Mouse (Mus musculus) thymus, postnatal 0 days (tissue): ENCODE data around the gene Ankrd36. TPM values are rescaled to one million over a fixed set of nuclear protein-coding genes. Genes with fewer than 3 reads are reported as not detected.
"Not testable (repeated sequence)": the region's sequence is repeated elsewhere in the genome, so short reads cannot be mapped to it uniquely, and the experiment has no call there.

Experiments
- DNase-seq: peaks from one replicate; pipeline ENCODE4 v3.0.0-alpha.2; 2015; ENCODE audit warnings: low spot score
- polyA plus RNA-seq: library from polyadenylated mRNA; unstranded; fragments of >200 nt; fragmentation: Nextera tagmentation; extraction: Ambion mirVana; gene quantifications from 2 replicates; pipeline ENCODE4 v1.2.1, GENCODE M21; 2015

Gene Ankrd36
- polyA plus RNA-seq, result 0.05 TPM in 1 of 2 replicates, not detected in the other

- no peak for DNase-seq
These were observed at the start of gene Ankrd36 for GRCm38 (mm10) chr11:5569474-5569873. Gene Ankrd36 (plus strand): TSS chr11:5569684.

DNA sequence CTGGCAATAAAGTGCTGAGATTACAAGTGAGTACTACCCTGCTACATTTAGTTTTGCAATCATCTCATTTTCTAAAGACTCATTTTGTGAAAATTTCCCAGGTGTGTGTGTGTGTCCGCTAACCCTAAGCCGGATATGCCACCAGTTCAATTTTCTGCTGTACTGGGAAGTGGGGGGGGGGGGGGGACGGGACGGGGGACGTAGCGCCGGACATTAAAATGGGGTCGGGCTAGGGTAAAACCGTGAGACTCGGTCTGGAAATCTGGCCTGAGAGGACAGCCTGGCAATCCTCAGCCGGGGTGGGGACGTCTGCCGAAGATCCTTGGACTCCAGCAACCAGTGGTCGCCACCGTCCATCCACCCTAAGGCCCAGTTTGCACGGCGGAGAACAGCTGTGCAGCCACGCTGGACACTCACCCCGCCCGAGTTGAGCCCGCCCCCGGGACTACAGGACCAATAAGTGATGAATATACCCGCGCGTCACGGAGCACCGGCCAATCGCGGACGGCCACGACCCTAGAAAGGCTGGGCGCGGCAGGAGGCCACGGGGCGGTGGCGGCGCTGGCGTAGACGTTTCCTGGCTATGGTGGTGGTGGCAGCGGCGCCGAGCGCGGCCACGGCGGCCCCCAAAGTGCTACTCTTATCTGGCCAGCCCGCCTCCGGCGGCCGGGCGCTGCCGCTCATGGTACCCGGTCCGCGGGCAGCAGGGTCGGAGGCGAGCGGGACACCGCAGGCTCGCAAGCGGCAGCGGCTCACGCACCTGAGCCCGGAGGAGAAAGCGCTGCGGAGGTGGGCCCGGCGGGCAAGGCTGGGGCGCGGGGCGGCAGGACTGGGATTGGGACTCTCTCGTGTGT lies 48.8 kb upstream of the Ankrd36 start, which contains the start of gene Xbp1:
Xbp1 (plus strand) TSS at position 248 of the 854 bp plus-strand sequence.
- DNase-seq, result peak; percentile 93

- DNase-seq, result no peak
These were observed 48.3 kb upstream of the Ankrd36 start for GRCm38 (mm10) chr11:5521266-5521515.

GRCm38 (mm10) chr11:5521516-5522291 lies 47.8 kb upstream of the Ankrd36 start:
- peak; percentile 79 for DNase-seq

GRCm38 (mm10) chr11:5522798-5523415 lies 46.6 kb upstream of the Ankrd36 start:
- DNase-seq, result no peak

DNA sequence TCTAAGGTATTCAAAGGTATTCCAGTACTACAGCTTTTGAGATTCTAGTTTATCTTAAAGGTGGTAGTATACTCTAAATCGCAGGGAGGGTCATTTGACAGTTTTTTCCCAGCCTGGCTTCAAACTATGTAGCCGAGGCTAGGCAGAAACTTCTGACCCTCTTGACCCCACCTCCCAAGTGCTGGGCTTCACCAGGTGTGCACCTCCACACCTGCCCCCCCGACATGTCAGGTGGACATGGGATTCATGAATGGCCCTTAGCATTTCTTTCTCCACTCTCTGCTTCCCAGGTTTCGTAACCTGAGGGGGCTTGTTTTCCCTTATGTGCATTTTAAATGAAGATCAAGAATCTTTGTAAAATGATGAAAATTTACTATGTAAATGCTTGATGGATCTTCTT lies 44.1 kb upstream of the Ankrd36 start:
- no peak for DNase-seq

- DNase-seq, result no peak
These were observed 42.7 kb upstream of the Ankrd36 start for GRCm38 (mm10) chr11:5526573-5527439.

- DNase-seq, result no peak
These were observed 41.5 kb upstream of the Ankrd36 start for GRCm38 (mm10) chr11:5527865-5528523.

GRCm38 (mm10) chr11:5528841-5529240 lies 40.6 kb upstream of the Ankrd36 start:
- DNase-seq, result no peak

GRCm38 (mm10) chr11:5530172-5530571 lies 39.3 kb upstream of the Ankrd36 start:
- DNase-seq, result no peak

- no peak for DNase-seq
These were observed 38.8 kb upstream of the Ankrd36 start for GRCm38 (mm10) chr11:5530717-5531116.

- no peak for DNase-seq
These were observed 36.4 kb upstream of the Ankrd36 start for GRCm38 (mm10) chr11:5533108-5533507.

DNA sequence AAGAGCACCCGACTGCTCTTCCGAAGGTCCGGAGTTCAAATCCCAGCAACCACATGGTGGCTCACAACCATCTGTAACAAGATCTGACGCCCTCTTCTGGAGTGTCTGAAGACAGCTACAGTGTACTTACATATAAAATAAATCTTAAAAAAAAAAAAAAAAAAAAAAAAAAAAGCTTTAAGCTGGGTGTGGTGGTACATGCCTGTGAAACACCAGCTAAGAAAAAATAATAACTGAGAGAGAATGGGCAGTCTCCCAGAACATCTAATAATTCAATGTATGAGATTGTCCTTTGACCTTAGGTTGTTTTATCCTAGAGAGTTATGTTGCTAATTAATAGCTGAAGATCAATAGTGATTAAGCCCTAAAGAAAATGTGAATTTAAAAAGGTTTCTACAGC lies 32.0 kb upstream of the Ankrd36 start:
- DNase-seq, result not testable (repeated sequence)

GRCm38 (mm10) chr11:5540331-5540730 lies 29.2 kb upstream of the Ankrd36 start:
- no peak for DNase-seq

DNA sequence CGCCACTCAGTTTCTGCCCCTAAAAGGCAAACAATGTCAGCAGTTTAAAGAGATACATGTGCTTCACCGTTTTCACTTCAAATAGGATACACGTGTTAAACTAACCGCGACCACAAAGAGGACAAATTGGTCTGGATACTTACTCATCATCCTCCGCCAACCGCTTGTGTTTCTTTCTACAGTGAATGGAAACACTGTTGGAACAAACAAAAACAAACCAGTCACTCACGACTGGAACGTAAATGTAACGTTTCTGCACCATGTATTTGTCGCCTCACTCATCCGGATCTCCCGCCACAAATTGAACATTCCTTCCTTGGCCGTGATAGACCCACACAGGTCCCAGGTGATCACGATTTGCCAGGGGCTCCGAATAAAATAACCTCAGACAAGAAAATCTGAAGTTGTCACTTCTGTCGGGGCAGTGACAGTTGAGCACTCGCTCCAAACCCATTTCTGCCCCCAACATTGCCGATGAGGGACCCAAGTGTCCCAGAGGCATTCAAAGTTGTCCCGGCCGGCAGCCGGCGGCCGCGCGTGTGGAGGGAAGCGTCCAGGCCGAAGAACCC lies 28.2 kb upstream of the Ankrd36 start:
- peak; percentile 54 for DNase-seq

DNA sequence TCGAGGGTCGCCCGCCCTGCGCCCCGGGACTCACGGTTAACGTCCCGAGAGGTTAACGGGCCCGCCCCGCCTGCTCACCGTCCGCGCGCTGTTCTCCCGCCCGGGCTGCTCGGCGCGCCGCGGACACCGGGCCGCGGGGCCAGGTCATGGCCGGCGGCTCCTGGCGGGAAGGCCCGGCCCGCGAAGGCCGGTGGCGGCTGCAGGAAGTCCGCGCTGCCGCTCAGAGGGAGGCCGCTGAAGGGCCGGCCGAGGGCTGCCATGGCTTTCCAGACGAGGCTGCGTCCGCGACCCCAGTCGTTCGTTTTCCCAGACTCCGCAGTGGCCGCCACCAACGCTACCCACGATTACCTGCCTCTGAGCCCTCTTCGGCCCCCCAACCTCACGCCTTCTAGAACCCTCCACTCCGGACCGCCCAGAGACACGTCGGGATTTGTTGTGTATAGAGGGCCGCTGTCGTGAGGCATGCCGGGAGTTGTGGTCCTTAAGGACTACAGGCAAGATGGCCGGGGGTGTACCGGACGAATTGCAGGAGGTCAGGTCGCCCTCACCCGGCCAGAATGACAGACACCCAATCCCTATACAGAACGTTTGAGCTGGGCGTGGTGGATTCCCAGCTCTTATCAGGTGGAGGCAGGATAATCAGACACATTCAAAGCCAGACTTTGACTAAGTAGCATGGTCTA lies 27.5 kb upstream of the Ankrd36 start, which contains the start of gene Ccdc117:
Ccdc117 (minus strand) TSS at position 389 of the 683 bp plus-strand sequence.
- peak; percentile 84 for DNase-seq

DNA sequence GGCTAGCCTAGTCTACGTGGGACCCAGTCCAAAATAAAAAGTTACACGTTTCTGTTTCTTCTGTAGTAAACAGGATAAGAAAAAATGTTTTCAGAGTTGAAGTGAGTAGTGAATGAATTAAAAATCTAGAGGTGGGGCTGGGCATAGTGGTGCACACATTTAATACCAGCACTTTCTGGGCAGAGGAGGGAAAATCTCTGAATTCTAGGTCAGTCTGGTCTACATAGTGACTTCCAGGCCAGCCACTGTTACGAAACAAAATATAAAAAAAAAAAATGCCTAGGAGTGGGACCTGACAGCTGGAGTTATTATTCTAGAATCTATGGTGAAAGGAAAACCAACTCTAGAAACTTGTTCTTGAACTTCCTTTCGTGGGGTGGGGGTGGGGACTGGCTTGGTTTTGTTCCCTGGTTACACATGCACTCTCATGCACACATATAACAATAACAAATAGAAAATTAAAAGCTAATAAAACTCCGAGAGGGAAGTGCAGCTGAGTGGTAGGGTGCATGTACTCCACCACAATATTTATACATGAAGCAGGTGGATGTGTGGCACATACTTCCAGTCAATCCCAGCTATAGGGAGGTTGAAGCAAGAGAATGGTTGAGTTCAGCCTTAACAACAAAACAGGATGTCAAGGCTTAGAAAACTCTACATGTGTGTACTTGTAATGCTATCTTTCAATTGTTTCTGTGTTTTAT lies 26.9 kb upstream of the Ankrd36 start:
- DNase-seq, result no peak

DNA sequence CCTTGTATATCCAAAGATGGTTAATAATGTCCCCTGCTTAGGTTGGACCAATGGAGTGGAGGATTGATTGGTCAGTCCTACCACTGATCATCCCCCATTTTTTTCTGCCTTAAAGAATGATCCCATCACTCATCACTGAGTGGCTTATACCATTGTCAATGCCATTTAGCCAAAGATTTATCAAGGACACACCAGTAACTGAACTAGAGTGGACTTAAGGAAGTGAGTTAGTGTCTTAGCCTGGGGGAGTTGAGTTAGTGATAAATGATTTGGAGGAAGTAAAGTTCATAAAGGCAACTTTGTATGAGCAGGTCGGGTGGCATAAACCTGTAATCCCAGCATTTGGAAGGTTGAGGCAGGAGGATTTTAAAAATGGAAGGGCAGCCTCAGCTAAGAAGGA lies 26.2 kb upstream of the Ankrd36 start:
- DNase-seq, result no peak

GRCm38 (mm10) chr11:5544709-5545108 lies 24.8 kb upstream of the Ankrd36 start:
- not testable (repeated sequence) for DNase-seq
